Mouse (Mus musculus) myocyte (in vitro differentiated cells): Measurements from ENCODE around the gene Fbn1.

ENCODE experiments used
- CEBPB ChIP-seq: IDR thresholded peaks from 2 replicates; pipeline ENCODE4 v1.6.1; 2011; ENCODE audit warnings: mild to moderate bottlenecking, moderate library complexity; ENCODE audit not compliant: poor library complexity, insufficient read depth, severe bottlenecking
- E2F4 ChIP-seq: IDR thresholded peaks from one replicate; pipeline ENCODE4 v1.6.1; 2011; ENCODE audit warnings: mild to moderate bottlenecking, control low read depth, moderate library complexity; ENCODE audit not compliant: insufficient read depth
- MAX ChIP-seq: IDR thresholded peaks from one replicate; pipeline ENCODE4 v1.6.1; 2011; ENCODE audit warnings: low read depth, mild to moderate bottlenecking, control low read depth
- MYOD1 ChIP-seq, 3 experiments: IDR thresholded peaks; one replicate each; pipeline ENCODE4 v1.6.1; 2011; ENCODE audit warnings: control low read depth in 2 of 3, low read depth in 2 of 3, mild to moderate bottlenecking in 2 of 3, moderate library complexity in 1 of 3; ENCODE audit not compliant: insufficient read length in 2 of 3, control insufficient read depth in 1 of 3
- POLR2A ChIP-seq: IDR thresholded peaks from one replicate; pipeline ENCODE4 v1.6.1; 2011; ENCODE audit warnings: low read depth, mild to moderate bottlenecking, control low read depth, moderate library complexity; ENCODE audit not compliant: insufficient read length
- POLR2AphosphoS2 ChIP-seq: IDR thresholded peaks from one replicate; pipeline ENCODE4 v1.6.1; 2011; ENCODE audit warnings: low read depth, control low read depth; ENCODE audit not compliant: insufficient read length
- TCF12 ChIP-seq: IDR thresholded peaks from one replicate; pipeline ENCODE4 v1.6.1; 2011; ENCODE audit warnings: mild to moderate bottlenecking, control low read depth; ENCODE audit not compliant: poor library complexity, insufficient read depth, severe bottlenecking
- TCF3 ChIP-seq: IDR thresholded peaks from one replicate; pipeline ENCODE4 v1.6.1; 2011; ENCODE audit warnings: low read depth, control low read depth; ENCODE audit not compliant: insufficient read length
- USF1 ChIP-seq: IDR thresholded peaks from one replicate; pipeline ENCODE4 v1.6.1; 2011; ENCODE audit warnings: low read depth, mild to moderate bottlenecking, control low read depth, moderate library complexity

DNA sequence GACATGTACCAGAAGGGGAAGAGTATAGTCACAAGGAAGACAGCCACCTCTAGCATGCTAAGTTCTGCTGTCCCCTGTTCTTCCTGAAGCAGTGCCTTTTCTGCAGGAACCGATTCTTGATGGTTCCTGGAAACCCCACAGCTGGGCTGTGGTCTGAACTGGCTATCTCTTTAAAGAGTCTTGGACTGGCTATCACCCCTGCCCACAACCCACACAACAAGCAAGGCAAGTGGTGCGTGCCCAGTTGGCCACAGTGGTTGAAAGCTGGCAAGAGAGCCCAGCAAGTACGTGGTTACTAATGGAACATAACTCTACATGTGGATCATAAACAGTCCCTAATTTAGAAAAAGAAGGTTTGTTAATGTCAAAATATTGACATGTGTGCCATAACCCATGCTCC is 170.6 kb downstream of the Fbn1 start:
- TF ChIP-seq CEBPB (no peak), MAX (no peak), MYOD1 (IDR thresholded peaks at IDR 0.05; ENCODE audit: control insufficient read depth in 1 of 3, insufficient read length in 2 of 3, low read depth in 2 of 3) (peak in 2 of 3 experiments; percentile 31 to 50), POLR2A (no peak), TCF3 (no peak), TCF12 (no peak), POLR2AphosphoS2 (no peak), USF1 (no peak), E2F4 (no peak)
